Mouse (Mus musculus) lung, embryonic 16.5 days (tissue): ENCODE measurements around the gene Tbca. TPM values are rescaled to one million over a fixed set of nuclear protein-coding genes. Genes with fewer than 3 reads are reported as not detected.

Experiments
- ATAC-seq: fragments of 200-750 bp; cut with Nextera tagmentation; 2 replicates; pipeline ENCODE4 v1.8.0; 2017; ENCODE audit warnings: low read depth, mild to moderate bottlenecking, moderate library complexity
- H3K27ac ChIP-seq: fragments of 300-500 bp; sonication (generic); 2 replicates; pipeline ENCODE4 v1.5.1; 2014; ENCODE audit warnings: mild to moderate bottlenecking, control low read depth, low read length
- H3K27me3 ChIP-seq: fragments of 300-500 bp; sonication (generic); 2 replicates; pipeline ENCODE4 v1.6.1; 2014; ENCODE audit warnings: low read depth, low read length, mixed read lengths; ENCODE audit not compliant: control insufficient read depth, insufficient read depth
- H3K36me3 ChIP-seq: fragments of 300-500 bp; sonication (generic); 2 replicates; pipeline ENCODE4 v1.6.1; 2014; ENCODE audit warnings: low read length; ENCODE audit not compliant: control insufficient read depth, insufficient read depth
- H3K4me1 ChIP-seq: fragments of 300-500 bp; sonication (generic); replicated peaks from 2 replicates; pipeline ENCODE4 v1.6.1; 2014; ENCODE audit warnings: low read length, mixed read lengths; ENCODE audit not compliant: control insufficient read depth, insufficient read depth
- H3K4me2 ChIP-seq: fragments of 300-500 bp; sonication (generic); 2 replicates; pipeline ENCODE4 v1.6.1; 2014; ENCODE audit warnings: low read depth, low read length, control low read depth
- H3K4me3 ChIP-seq: fragments of 300-500 bp; sonication (generic); 2 replicates; pipeline ENCODE4 v1.5.1; 2014; ENCODE audit warnings: mild to moderate bottlenecking, low read length, control low read depth
- H3K9ac ChIP-seq: fragments of 300-500 bp; sonication (generic); 2 replicates; pipeline ENCODE4 v1.6.1; 2014; ENCODE audit warnings: low read length, control low read depth
- H3K9me3 ChIP-seq: fragments of 300-500 bp; sonication (generic); 2 replicates; pipeline ENCODE4 v1.6.1; 2016; ENCODE audit warnings: low read length; ENCODE audit not compliant: control insufficient read depth
- WGBS: fragments of 180-500 bp; shearing (Covaris S2); extraction: QIAGEN DNeasy Blood & Tissue Kit; methylation state at CpG from one replicate; pipeline ENCODE4 v1.1.7; 2014; 5-methylcytosine and 5-hydroxymethylcytosine counted together
- polyA plus RNA-seq: library from polyadenylated mRNA; unstranded; fragments of >200 nt; fragmentation: Nextera tagmentation; extraction: Ambion mirVana; gene quantifications from 2 replicates; pipeline ENCODE4 v1.2.1, GENCODE M21; 2015

The Tbca gene
- polyA plus RNA-seq, 1 experiment from 2014 or later = 225 TPM

GRCm38 (mm10) chr13:94806315-94807179, 17.8 kb downstream of the Tbca start:
- 32% methylated on average over 9 of the region's 9 CpGs for WGBS
- ATAC-seq = no peak
- H3K4me1 ChIP-seq = peaks cover 2% of the 10 kb centered on the region; the same call in 1 of the 2 replicates
- H3K27me3 ChIP-seq = no peaks in the 10 kb centered on the region
- no peak overlapping the region for H3K9ac ChIP-seq
- no peak overlapping the region for H3K27ac ChIP-seq
- H3K4me2 ChIP-seq = no peak overlapping the region; the same call in 1 of the 2 replicates
- no peak overlapping the region for H3K4me3 ChIP-seq
- H3K36me3 ChIP-seq = no peaks in the 10 kb centered on the region
- no peaks in the 10 kb centered on the region for H3K9me3 ChIP-seq

DNA sequence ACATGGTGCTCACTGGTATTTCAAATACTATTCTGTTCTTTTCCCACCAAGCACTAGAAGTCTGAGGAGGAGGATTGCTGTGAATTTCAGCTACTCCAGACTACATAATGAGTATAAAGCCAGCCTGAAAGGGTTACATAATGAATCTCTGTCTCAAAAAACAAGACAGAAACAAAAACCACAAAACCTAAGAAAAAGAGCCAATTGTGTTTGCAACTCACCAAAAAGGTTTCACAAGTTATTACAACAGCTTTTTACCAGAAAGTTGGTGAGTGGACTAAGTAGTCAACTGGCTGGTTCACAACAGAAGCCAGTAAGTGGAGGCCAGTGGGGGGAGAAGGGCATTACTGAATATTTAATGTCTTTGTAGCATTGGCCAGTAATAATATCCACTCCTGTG, 19.9 kb downstream of the Tbca start:
- H3K9me3 ChIP-seq = no peaks in the 10 kb centered on the region
- no peak for ATAC-seq
- H3K9ac ChIP-seq = no peak overlapping the region
- H3K27ac ChIP-seq = no peak overlapping the region
- H3K4me2 ChIP-seq = no peak overlapping the region
- H3K4me1 ChIP-seq = peaks cover 2% of the 10 kb centered on the region; the same call in 1 of the 2 replicates
- no peaks in the 10 kb centered on the region for H3K27me3 ChIP-seq
- H3K4me3 ChIP-seq = no peak overlapping the region
- no peaks in the 10 kb centered on the region for H3K36me3 ChIP-seq

DNA sequence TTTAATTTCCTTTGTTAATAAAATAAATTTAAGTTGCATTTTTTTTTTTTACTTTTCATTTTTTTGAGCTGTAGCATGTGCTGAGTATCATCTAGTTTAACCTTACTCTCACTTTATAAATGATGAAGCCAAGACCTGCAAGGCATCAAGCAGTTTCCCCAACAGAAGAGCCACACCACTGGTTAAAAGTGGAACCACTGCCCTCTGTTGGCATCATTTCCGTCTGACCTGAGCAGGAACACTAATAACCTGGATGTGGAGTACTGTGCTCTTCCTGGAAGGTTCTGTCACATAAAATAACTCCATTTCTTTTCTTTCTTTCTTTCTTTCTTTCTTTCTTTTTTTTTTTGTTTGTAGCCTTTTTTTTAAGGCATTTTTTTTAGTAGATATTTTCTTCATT, 21.0 kb downstream of the Tbca start:
- Histone ChIP-seq H3K27ac (no peak overlapping the region), H3K4me2 (no peak overlapping the region), H3K4me1 (peaks cover 2% of the 10 kb centered on the region; the same call in 1 of the 2 replicates), H3K4me3 (no peak overlapping the region), H3K36me3 (no peaks in the 10 kb centered on the region), H3K9me3 (no peaks in the 10 kb centered on the region), H3K27me3 (no peaks in the 10 kb centered on the region), H3K9ac (no peak overlapping the region)
- ATAC-seq = no peak
- 63% methylated on average over 1 of the region's 1 CpGs for WGBS

- Histone ChIP-seq H3K4me2 (no peak overlapping the region), H3K4me1 (peaks cover 4% of the 10 kb centered on the region; the same call in 1 of the 2 replicates), H3K9me3 (no peaks in the 10 kb centered on the region), H3K9ac (no peak overlapping the region), H3K36me3 (no peaks in the 10 kb centered on the region), H3K27ac (no peak overlapping the region), H3K4me3 (no peak overlapping the region), H3K27me3 (no peaks in the 10 kb centered on the region)
- WGBS = 95% methylated on average over 1 of the region's 1 CpGs
- ATAC-seq = no peak
Measured at GRCm38 (mm10) chr13:94811451-94811850, 22.7 kb downstream of the Tbca start.

DNA sequence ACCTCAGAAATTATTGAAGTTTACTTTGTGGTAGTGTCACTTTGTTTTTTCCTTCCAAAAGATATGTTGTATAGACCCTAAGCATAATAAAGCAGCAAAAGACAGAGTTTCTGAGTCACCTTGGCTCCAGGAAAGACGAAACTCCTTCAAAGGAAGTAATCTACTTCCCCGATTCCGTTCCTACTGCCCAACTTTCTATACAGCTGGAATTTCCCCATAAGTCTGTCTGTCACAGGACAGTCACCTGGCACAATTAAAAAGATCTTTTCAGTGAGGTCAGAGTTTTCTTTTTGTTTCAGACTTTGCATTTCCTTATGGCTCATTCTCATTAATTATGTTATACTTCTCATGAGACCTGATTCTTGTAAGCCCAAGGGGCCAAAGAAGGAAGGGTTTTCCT, 25.1 kb downstream of the Tbca start:
- Histone ChIP-seq H3K27ac (no peak overlapping the region), H3K4me2 (no peak overlapping the region), H3K9me3 (no peaks in the 10 kb centered on the region), H3K4me3 (no peak overlapping the region), H3K27me3 (no peaks in the 10 kb centered on the region), H3K36me3 (no peaks in the 10 kb centered on the region), H3K9ac (no peak overlapping the region), H3K4me1 (peaks cover 9% of the 10 kb centered on the region)
- ATAC-seq = no peak
- 65% methylated on average over 3 of the region's 3 CpGs for WGBS

GRCm38 (mm10) chr13:94820516-94820915, 31.8 kb downstream of the Tbca start:
- Histone ChIP-seq H3K27me3 (no peaks in the 10 kb centered on the region), H3K9me3 (no peaks in the 10 kb centered on the region), H3K4me2 (no peak overlapping the region), H3K9ac (no peak overlapping the region), H3K36me3 (0 out of 2 replicates have a peak, but pooled peaks cover 3% of the 10 kb centered on the region), H3K27ac (no peak overlapping the region), H3K4me1 (peaks cover 9% of the 10 kb centered on the region), H3K4me3 (no peak overlapping the region)
- WGBS = 85% methylated on average over 3 of the region's 3 CpGs
- no peak for ATAC-seq

- WGBS = 57% methylated on average over 2 of the region's 2 CpGs
- Histone ChIP-seq H3K9ac (no peak overlapping the region), H3K9me3 (no peaks in the 10 kb centered on the region), H3K4me1 (peaks cover 6% of the 10 kb centered on the region), H3K4me3 (no peak overlapping the region), H3K36me3 (0 out of 2 replicates have a peak, but pooled peaks cover 3% of the 10 kb centered on the region), H3K4me2 (no peak overlapping the region), H3K27ac (no peak overlapping the region), H3K27me3 (no peaks in the 10 kb centered on the region)
- no peak for ATAC-seq
Measured at GRCm38 (mm10) chr13:94820956-94821355, 32.2 kb downstream of the Tbca start.

DNA sequence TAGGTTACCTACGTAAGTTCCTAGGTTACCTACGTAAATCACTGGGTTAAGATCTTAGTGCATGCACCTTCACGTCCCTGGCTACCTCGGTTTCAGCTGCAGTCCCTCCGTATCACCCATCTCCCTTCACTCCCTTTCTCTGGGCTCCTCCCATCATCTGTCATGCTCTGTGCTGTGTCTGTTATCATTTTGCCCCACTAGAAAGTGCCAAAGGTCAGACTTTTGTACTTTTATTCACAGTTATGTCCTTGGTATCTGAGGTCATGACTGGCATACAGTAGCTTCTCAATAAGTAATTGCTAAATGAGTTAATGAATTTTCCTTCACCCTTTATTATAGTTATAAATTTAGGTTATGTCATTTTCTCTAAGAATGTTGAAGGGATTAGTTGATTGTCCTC, 37.7 kb downstream of the Tbca start:
- Histone ChIP-seq H3K27me3 (no peaks in the 10 kb centered on the region), H3K4me2 (no peak overlapping the region), H3K9me3 (no peaks in the 10 kb centered on the region), H3K27ac (no peak overlapping the region), H3K4me3 (no peak overlapping the region), H3K4me1 (peaks cover 11% of the 10 kb centered on the region), H3K36me3 (0 out of 2 replicates have a peak, but pooled peaks cover 3% of the 10 kb centered on the region), H3K9ac (no peak overlapping the region)
- WGBS = 78% methylated on average over 5 of the region's 5 CpGs
- ATAC-seq = no peak

GRCm38 (mm10) chr13:94826986-94827385, 38.3 kb downstream of the Tbca start:
- H3K9ac ChIP-seq = no peak overlapping the region
- ATAC-seq = no peak
- no peak overlapping the region for H3K4me3 ChIP-seq
- H3K9me3 ChIP-seq = no peaks in the 10 kb centered on the region
- 88% methylated on average over 2 of the region's 2 CpGs for WGBS
- H3K36me3 ChIP-seq = 0 out of 2 replicates have a peak, but pooled peaks cover 3% of the 10 kb centered on the region
- H3K27ac ChIP-seq = no peak overlapping the region
- no peaks in the 10 kb centered on the region for H3K27me3 ChIP-seq
- H3K4me2 ChIP-seq = no peak overlapping the region
- H3K4me1 ChIP-seq = peaks cover 11% of the 10 kb centered on the region
